Mouse (Mus musculus) urinary bladder, postnatal 36 days (tissue): ENCODE results near the gene Ttl.
A peak's percentile ranks its signal among the peaks of the same experiment; 100 is the strongest.

Source experiments
- DNase-seq, 2 experiments: peaks; one replicate each; pipeline ENCODE4 v3.0.0; 2022; ENCODE audit warnings: low spot score in 2 of 2, mixed read lengths in 1 of 2

Ttl gene

DNA sequence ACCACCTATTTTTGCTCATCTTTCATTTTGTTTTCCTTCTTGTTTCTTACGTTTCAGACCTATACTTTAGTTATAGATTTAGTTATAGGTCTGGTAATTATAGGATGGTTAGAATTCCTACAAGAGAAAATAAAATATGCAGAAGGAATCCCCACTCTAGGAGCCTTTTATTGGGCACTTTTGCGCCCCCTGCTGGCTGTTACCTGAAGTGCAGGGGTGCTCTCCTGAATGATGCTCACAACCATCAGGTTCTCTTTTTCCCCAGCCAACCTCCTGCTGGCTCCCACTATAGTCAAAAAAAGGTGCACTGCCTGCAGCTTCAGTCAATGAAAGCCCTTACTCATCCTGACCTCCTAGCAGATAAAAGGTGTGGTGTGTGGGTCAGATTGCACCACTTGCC is 19.2 kb downstream of the Ttl start:
- DNase-seq = no peak

- no peak for DNase-seq
Observed at GRCm38 (mm10) chr2:129087520-129087919, 21.8 kb downstream of the Ttl start.

GRCm38 (mm10) chr2:129090370-129090769 is 24.6 kb downstream of the Ttl start:
- DNase-seq = no peak

DNA sequence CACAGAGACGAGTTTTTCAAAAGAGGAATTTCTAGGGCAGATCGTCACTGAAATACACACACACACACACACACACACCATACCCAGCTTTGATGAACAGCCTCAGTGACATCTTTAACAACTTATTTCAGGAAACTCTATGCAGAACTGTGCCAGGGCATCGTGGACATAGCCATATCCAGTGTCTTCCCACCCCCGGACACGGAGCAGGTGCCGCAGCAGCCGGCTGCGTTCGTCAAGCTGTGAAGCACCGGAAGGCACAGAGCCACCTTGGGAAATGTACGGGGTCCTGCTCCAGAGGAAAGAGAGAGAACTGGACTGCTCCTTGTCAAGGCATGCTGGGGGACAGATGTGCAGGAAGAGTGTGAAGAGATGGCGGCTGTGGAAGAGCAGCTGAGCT is 27.1 kb downstream of the Ttl start:
- DNase-seq = no peak

DNA sequence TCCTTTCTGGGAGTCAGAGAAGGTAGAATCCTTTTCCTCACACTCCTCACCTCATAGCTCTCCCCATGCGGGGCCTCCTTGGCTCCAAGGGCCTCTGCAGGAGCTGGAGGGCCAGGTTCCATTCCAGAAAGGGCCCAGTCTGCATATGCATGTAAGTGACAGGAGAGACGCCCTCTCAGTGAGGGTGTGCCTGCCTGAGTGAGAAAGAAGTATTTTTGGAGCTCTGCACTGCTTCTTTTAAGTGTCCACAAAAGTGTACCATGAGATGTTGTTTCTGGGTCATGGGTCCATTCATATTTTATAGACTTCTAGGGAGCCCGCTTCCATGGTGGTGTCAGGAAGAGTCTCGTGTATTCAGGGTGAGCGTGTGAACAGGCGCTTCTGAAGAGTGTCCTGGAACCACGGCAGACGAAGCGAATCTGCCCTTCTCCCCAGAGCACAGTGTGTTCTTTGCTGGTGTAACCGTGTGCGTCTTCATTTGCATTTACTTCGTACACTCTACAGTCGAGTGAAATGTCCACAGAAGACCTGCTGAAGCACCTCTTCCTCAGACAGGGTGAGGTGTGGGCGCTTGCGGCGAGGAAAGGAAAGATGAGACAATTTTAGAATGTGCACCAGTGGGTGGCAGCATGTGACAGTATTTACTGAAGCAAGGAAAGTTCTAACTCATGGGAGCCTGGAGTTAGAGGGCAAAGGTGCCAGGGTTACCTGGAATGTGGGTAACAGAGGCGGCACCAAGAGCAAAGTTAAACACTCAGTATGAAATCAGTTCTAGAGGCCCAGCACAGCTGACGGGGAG is 28.4 kb downstream of the Ttl start:
- no peak for DNase-seq

DNA sequence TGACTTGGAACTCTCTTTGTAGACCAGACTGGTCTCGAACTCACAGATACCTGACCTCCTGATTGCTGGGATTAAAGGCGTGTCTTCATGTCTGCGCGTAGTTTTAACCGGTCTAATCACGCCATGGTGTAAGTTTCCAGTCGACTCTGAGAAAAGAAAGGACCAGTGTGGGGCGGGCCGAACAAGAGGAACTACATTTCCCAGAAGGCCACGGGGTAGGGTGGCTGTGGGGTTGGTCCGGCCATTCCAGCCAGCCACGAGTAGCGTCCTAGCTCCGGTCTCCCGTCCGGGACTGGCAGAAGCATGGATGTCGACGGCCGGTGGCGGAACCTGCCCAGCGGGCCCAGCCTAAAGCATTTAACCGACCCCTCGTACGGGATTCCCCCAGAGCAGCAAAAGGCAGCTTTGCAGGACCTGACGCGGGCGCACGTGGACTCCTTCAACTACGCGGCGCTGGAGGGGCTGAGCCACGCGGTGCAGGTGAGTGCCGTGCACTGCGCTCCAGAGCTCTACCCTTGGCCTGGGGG is 35.1 kb downstream of the Ttl start, which contains the start of gene Polr1b:
TSS of gene Polr1b (plus strand) at position 212 of the 527 bp plus-strand sequence.
- DNase-seq = peak; percentile 89 to 94

DNA sequence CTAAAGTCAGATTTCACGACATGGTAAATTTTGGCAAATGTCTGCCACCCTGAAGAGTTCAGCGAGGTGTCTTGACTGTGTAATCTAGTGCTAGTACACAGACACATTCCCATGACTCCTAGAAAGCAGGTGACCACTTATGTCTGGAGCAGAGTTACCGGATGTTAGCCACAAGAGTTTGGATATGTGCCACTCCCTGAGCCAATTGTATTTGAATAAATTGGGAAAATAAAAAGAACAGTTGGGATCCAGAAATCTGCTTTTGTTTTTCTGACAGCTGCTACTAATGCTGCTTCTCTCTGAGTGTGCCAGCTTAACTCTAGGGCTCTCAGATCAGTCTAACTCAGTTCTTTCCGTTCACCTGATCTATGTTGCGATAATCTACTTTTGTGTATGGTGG is 47.2 kb downstream of the Ttl start:
- no peak for DNase-seq

DNA sequence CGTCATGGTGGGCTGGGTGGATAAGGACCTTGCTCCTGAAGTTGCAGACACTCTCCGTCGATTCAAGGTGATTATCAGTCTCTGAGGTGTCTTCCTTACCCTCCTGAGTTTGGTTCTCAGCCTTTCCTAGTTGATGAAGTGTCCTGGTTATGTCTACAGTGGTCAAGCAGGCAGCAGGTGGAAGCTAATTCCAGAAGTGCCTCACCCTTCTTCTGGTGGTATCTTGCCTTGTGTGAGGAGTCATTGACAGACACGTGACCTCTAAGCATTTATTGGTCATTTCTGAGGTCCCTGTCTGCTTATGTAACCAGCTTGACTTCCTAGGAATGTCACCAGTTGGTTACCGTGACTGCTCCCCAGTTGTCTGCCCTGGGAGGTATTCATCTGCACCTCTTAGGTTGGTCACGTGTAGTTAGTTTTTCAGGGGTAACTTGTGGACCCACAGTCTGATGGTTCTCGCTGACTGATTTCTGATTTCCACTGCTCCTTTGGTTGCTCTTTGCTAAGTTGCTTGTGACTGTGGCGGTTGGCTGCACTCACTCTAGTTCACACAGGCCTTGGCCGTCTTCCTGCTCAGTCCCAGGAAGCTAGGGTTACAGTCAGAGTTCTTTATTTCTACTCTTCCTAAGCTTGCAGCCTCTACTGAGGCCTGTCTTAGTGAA is 50.1 kb downstream of the Ttl start:
- no peak for DNase-seq

- no peak for DNase-seq
Observed at GRCm38 (mm10) chr2:129116368-129116739, 50.6 kb downstream of the Ttl start.

GRCm38 (mm10) chr2:129118061-129118460 is 52.3 kb downstream of the Ttl start:
- no peak for DNase-seq

DNA sequence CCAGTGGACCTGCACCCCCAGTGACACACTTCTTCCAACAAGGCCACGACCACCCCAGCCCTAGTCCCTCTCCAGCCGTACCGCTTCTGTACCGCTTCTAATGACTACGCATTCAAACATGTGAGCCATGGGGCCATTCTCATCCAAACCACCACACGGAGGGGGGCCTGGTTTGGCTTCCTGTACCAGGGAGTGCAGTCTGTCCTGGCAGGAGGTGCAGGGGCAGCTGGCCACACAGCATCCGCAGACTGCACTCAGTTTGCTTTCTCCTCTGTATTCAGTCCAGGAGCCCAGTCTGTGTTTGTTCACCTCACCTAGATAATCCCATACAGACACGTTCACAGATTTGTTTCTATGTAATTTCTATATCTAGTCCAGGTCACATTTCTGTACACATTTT is 56.2 kb downstream of the Ttl start:
- no peak for DNase-seq

GRCm38 (mm10) chr2:129129412-129129929 is 63.7 kb downstream of the Ttl start, which contains the start of gene Chchd5:
Gene Chchd5, plus strand, starts transcription at chr2:129129700.
- peak; percentile 85 to 92 for DNase-seq

DNA sequence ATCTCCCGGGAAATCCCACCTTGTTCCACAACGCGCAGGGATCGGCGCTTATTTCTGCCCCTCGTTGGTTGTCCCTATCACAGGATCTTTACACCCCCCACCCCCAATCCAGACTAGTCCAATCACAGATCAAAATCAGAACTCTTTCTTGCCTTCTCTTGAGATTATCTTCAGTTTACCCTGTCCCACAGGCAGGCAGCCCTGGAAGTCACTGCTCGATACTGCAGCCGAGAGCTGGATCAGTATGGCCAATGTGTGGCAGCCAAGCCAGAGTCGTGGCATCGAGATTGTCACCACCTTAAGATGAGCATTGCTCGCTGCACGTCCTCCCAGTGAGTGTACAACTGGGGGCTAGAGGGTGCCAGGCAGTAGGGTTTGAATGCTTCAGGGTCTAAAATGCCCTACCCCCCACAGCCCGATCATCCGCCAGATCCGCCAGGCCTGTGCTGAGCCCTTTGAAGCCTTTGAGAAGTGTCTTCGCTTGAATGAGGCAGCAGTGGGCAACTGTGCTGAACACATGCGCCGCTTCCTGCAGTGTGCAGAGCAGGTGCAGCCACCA is 64.3 kb downstream of the Ttl start:
- no peak for DNase-seq

DNA sequence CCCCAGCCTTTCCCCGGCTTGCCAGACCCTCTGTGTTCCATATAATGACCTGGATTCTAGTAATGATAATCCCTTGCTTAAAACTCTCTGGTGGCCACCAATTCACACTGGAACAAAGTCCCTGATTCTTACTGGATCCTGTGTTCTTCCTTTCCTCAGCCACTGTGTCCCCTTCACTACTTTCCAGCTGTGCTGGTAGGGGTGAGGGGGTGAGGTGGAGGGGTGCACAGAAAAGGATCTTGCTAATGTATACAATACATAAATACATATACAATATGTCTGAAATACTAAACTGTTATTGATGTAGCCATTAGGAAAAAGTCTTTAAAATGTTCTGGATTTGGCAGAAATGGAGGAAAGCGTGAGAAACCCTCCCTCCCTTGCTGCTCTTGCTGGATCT is 65.0 kb downstream of the Ttl start:
- no peak for DNase-seq

- DNase-seq = no peak
Observed at GRCm38 (mm10) chr2:129132231-129132630, 66.5 kb downstream of the Ttl start.

DNA sequence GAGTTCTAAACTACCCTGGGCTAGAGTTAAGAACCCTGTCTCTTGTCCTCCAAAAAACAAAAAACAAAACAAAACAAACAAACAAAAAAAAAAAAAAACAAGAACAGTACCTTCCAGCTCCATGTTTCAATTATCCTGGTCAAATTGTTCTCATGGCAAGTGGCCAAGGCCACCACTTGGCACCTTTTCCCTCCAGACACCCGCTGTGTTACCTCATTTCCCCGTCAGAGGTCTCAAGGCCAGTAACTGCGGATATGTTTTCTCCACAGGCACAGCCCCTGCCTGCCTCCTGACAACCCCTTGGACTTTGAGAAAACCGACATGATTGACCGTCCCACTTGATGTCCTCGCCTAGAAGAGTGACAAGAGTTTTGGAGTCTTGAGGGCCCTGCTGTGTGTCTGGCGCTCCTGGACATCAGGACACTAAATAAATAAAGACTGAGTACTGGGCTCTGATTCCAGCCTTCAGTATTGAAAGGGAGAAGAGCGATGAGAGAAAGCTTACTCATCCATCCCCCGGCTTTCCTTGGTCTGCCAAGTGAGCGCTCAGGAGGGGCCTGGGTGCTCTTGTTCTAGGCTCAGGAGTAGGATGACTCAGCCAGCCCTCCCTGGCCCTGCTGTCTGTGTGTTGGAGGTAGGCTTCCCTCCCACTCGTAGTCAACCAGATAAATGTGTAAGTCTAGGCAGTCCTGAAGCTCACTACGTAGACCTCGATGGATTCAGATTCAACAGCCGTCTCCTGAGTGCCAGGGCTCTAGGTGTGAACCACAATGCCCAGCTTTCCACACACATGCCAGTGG is 67.5 kb downstream of the Ttl start:
- no peak for DNase-seq

DNA sequence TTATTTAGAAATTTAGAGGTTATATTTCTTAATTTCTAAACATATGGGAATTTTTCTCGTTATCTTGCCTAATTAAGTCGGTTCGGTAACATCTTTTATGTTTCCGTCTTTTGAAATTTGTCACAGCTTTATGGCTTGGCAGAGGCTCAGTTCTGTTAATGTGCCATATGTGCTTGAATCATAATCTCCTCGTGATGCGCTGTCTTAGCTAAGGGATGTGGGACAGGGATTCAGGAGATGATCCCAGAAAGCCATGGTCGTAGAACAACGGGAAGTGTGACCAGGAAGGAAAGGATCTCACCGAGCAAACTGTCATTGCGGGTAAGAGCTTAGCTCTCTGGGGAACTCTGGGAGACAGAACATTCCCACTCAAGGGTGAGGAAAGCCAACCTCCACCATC is 74.2 kb downstream of the Ttl start:
- no peak for DNase-seq
